Mouse (Mus musculus) gonadal fat pad, adult 2 months (tissue): ENCODE results near the gene Cd320. TPM values are rescaled to one million over a fixed set of nuclear protein-coding genes. Genes with fewer than 3 reads are reported as not detected.
"Not testable (repeated sequence)": the region's sequence is repeated elsewhere in the genome, so short reads cannot be mapped to it uniquely, and the experiment has no call there.

ENCODE experiments used
- DNase-seq: peaks from one replicate; pipeline ENCODE4 v3.0.0-alpha.2; 2012; ENCODE audit warnings: low read depth
- polyA plus RNA-seq: library from polyadenylated mRNA; depleted of rRNA; stranded (reverse); fragments of >200 nt; gene quantifications from 2 replicates; pipeline ENCODE4 v1.2.3, GENCODE M21; 2012; rRNA removed

The Cd320 gene
- polyA plus RNA-seq = 107 and 143 TPM in 2 replicates

- DNase-seq = no peak
These were observed at the start of gene Cd320 for GRCm38 (mm10) chr17:33842966-33843795. Cd320 (plus strand) TSS chr17:33843091.

- DNase-seq = no peak
These were observed 44.6 kb upstream of the Cd320 start for GRCm38 (mm10) chr17:33798306-33798705.

GRCm38 (mm10) chr17:33799277-33799676 lies 43.6 kb upstream of the Cd320 start:
- no peak for DNase-seq

GRCm38 (mm10) chr17:33802221-33802620 lies 40.7 kb upstream of the Cd320 start:
- no peak for DNase-seq

- DNase-seq = no peak
These were observed 38.7 kb upstream of the Cd320 start for GRCm38 (mm10) chr17:33804205-33804604.

- DNase-seq = no peak
These were observed 38.1 kb upstream of the Cd320 start for GRCm38 (mm10) chr17:33804745-33805144.

- DNase-seq = no peak
These were observed 35.6 kb upstream of the Cd320 start for GRCm38 (mm10) chr17:33807181-33807888.

GRCm38 (mm10) chr17:33808192-33808591 lies 34.7 kb upstream of the Cd320 start:
- DNase-seq = no peak

GRCm38 (mm10) chr17:33810334-33811141 lies 32.4 kb upstream of the Cd320 start, which contains the start of gene Kank3:
Kank3 (plus strand) TSS chr17:33810519.
- DNase-seq = peak; percentile 62

- no peak for DNase-seq
These were observed 31.8 kb upstream of the Cd320 start for GRCm38 (mm10) chr17:33811142-33811516.

GRCm38 (mm10) chr17:33812475-33812874 lies 30.4 kb upstream of the Cd320 start:
- no peak for DNase-seq

- DNase-seq = no peak
These were observed 29.9 kb upstream of the Cd320 start for GRCm38 (mm10) chr17:33812990-33813389.

GRCm38 (mm10) chr17:33815399-33815798 lies 27.5 kb upstream of the Cd320 start:
- no peak for DNase-seq

GRCm38 (mm10) chr17:33816612-33817011 lies 26.3 kb upstream of the Cd320 start:
- no peak for DNase-seq

GRCm38 (mm10) chr17:33817184-33817968 lies 25.5 kb upstream of the Cd320 start:
- no peak for DNase-seq

GRCm38 (mm10) chr17:33817969-33818643 lies 24.8 kb upstream of the Cd320 start:
- no peak for DNase-seq

GRCm38 (mm10) chr17:33822436-33822959 lies 20.4 kb upstream of the Cd320 start:
- no peak for DNase-seq

- not testable (repeated sequence) for DNase-seq
These were observed 19.7 kb upstream of the Cd320 start for GRCm38 (mm10) chr17:33823171-33823570.

- DNase-seq = no peak
These were observed 18.6 kb upstream of the Cd320 start, which contains the start of the genes Rps28 and Ndufa7 for GRCm38 (mm10) chr17:33824084-33824996. Rps28 (minus strand) TSS chr17:33824562. Ndufa7 (plus strand) TSS chr17:33824572.
